ENCODE assay signal across 26 mouse cellular contexts in genomic region chr1:87723351-87723750, GRCm38 (mm10). TPM values are rescaled to one million over a fixed set of nuclear protein-coding genes. Genes with fewer than 3 reads are reported as not detected.
DNase-seq lines count a peak whose midpoint lies in the region; ATAC-seq and TF ChIP-seq lines count a peak whose summit lies in the region.
"Had no signal": no experiment of that assay in that cellular context is flagged by ENCODE, and none has a peak within 500 bp of the region (broad histone marks: within the 10 kb centered on the region; RNA-seq: fewer than 3 reads in every experiment).

No protein-coding gene starts in this region.

- H3K9me3 ChIP-seq in liver, embryonic 14.5 days (ENCODE audit: control insufficient read depth, low read length): no peaks in the 10 kb centered on the region
- H3K9me3 ChIP-seq: forebrain, embryonic 15.5 days; heart, embryonic 12.5 days; hindbrain, embryonic 12.5 days; liver, embryonic 15.5 days; lung, embryonic 15.5 days; neural tube, embryonic 12.5 days had no signal

- no peak overlapping the region for H3K4me3 ChIP-seq in liver, embryonic 14.5 days (ENCODE audit: insufficient read depth in 1 of 2, low read depth in 2 of 2, low read length in 2 of 2)
- H3K4me3 ChIP-seq: forebrain, embryonic 15.5 days; heart, embryonic 12.5 days; hindbrain, embryonic 12.5 days; liver, embryonic 15.5 days; lung, embryonic 15.5 days; neural tube, embryonic 12.5 days had no signal

- no peaks in the 10 kb centered on the region for H3K36me3 ChIP-seq in liver, embryonic 14.5 days (replicated peaks; ENCODE audit: control insufficient read depth, insufficient read depth, low read depth)
- H3K36me3 ChIP-seq: forebrain, embryonic 15.5 days; heart, embryonic 12.5 days; hindbrain, embryonic 12.5 days; liver, embryonic 15.5 days; lung, embryonic 15.5 days; neural tube, embryonic 12.5 days had no signal

- no peak for TF ChIP-seq EP300 in liver, embryonic 14.5 days (IDR thresholded peaks at IDR 0.05; ENCODE audit: low read depth)

- peaks cover 0 to 2% of the 10 kb centered on the region in 2 experiments; a peak in 1 of 4 replicates for H3K4me1 ChIP-seq in liver, embryonic 14.5 days (replicated peaks; ENCODE audit: control insufficient read depth in 2 of 2, insufficient read depth in 2 of 2, low read length in 1 of 2)
- H3K4me1 ChIP-seq: forebrain, embryonic 15.5 days; heart, embryonic 12.5 days; hindbrain, embryonic 12.5 days; lung, embryonic 15.5 days; neural tube, embryonic 12.5 days had no signal

- H3K4me2 ChIP-seq in liver, embryonic 14.5 days (ENCODE audit: low read depth): no peak overlapping the region
- H3K4me2 ChIP-seq: forebrain, embryonic 15.5 days; heart, embryonic 12.5 days; hindbrain, embryonic 12.5 days; liver, embryonic 15.5 days; lung, embryonic 15.5 days; neural tube, embryonic 12.5 days had no signal

- ATAC-seq in liver, embryonic 14.5 days (ENCODE audit: insufficient read depth): 0 out of 2 replicates have a peak, but pooled peaks have one; percentile 40
- ATAC-seq: forebrain, embryonic 15.5 days had no signal

- no peaks in the 10 kb centered on the region for H3K27me3 ChIP-seq in liver, embryonic 14.5 days (ENCODE audit: control insufficient read depth, insufficient read depth, low read length)
- H3K27me3 ChIP-seq: forebrain, embryonic 15.5 days; heart, embryonic 12.5 days; hindbrain, embryonic 12.5 days; liver, embryonic 15.5 days; lung, embryonic 15.5 days; neural tube, embryonic 12.5 days had no signal

- 43% methylated on average over 4 of the region's 4 CpGs for WGBS in liver, embryonic 14.5 days (ENCODE audit: insufficient replicate concordance)

- DNase-seq in liver, embryonic 14.5 days (ENCODE audit: low read depth in 3 of 3, low spot score in 3 of 3): no peak
- DNase-seq in liver: no peak
- DNase-seq in R1 (ENCODE audit: low read depth, low spot score): peak; percentile 37
- DNase-seq in induced T-regulatory cell, adult 2 months (ENCODE audit: low read depth): peak; percentile 21
- DNase-seq in adrenal gland, adult 8-10 months: no peak
- DNase-seq in kidney, postnatal 36 days: no peak
- no peak for DNase-seq in frontal cortex, postnatal 25 days (ENCODE audit: low spot score in 2 of 2)
- no peak for DNase-seq in adrenal gland, postnatal 25 days
- DNase-seq: cerebellum, adult 2 months; cerebellum, postnatal 25 days; embryo, embryonic 11 days; gastrocnemius, postnatal 10 days; heart, adult 11 months; heart, postnatal 14 days; kidney, adult 11 months; midbrain, embryonic 14.5 days; right cerebral cortex, postnatal 14 days; spleen, adult 18-20 months had no signal

- no peak overlapping the region for H3K9ac ChIP-seq in liver, embryonic 14.5 days (replicated peaks)
- H3K9ac ChIP-seq: forebrain, embryonic 15.5 days; heart, embryonic 12.5 days; hindbrain, embryonic 12.5 days; liver, embryonic 15.5 days; lung, embryonic 15.5 days; neural tube, embryonic 12.5 days had no signal

- no peak for TF ChIP-seq CTCF in liver, embryonic 14.5 days (IDR thresholded peaks at IDR 0.05; ENCODE audit: low read depth)

- no peak overlapping the region for H3K27ac ChIP-seq in liver, embryonic 14.5 days
- H3K27ac ChIP-seq: forebrain, embryonic 15.5 days; hindbrain, embryonic 12.5 days; kidney, postnatal 0 days; liver, embryonic 15.5 days; lung, embryonic 15.5 days; macrophage; neural tube, embryonic 12.5 days had no signal

RNA-seq across cellular contexts. Expression of gene Atg16l1, which starts 32.3 kb away (rescaled TPM):
- 12.5 and 13.4 TPM in 2 replicates for polyA plus RNA-seq in liver, embryonic 14.5 days (2012; rRNA removed)
- polyA plus RNA-seq in liver, embryonic 14.5 days (2014; fragmentation: Nextera tagmentation; extraction: Ambion mirVana): 10.9 and 12.8 TPM in 2 replicates
- total RNA-seq in adrenal gland, adult 8-10 months (2022): 10 to 100 TPM; 30.1 to 46.9 (median 34.6) TPM
- 31.7 and 39.0 TPM in 2 replicates for total RNA-seq in adrenal gland, postnatal 25 days (2021)

Comparison
In these comparisons a context has a peak if more than half of its experiments do, and no peak if none do; other contexts are left out.
1. DNase-seq: peak in R1 (single experiment) and induced T-regulatory cell, adult 2 months (single experiment); none in liver, embryonic 14.5 days (0 of 3), liver (single experiment), adrenal gland, adult 8-10 months (single experiment), kidney, postnatal 36 days (0 of 2), frontal cortex, postnatal 25 days (0 of 2) and adrenal gland, postnatal 25 days (single experiment).